Mouse (Mus musculus) hindbrain, embryonic 10.5 days (tissue): ENCODE measurements at regions not wholly inside any gene's neighbourhood (a gene's known extent, or its start where the extent isn't known, plus 50 kb on each side); places are given as distances from the start of the nearest gene placed in this dataset.

Source experiments
- DNase-seq: peaks from one replicate; pipeline ENCODE4 v3.0.0-alpha.2; 2017; ENCODE audit warnings: low spot score
- H3K27ac ChIP-seq: fragments of 300-500 bp; sonication (generic); 2 replicates; pipeline ENCODE4 v1.5.1; 2016; ENCODE audit warnings: mild to moderate bottlenecking, moderate library complexity
- H3K27me3 ChIP-seq: fragments of 300-500 bp; sonication (generic); 2 replicates; pipeline ENCODE4 v1.6.1; 2016; ENCODE audit warnings: mild to moderate bottlenecking; ENCODE audit not compliant: poor library complexity, insufficient read depth, severe bottlenecking
- H3K36me3 ChIP-seq: fragments of 300-500 bp; sonication (generic); 2 replicates; pipeline ENCODE4 v1.6.1; 2016; ENCODE audit warnings: mild to moderate bottlenecking, moderate library complexity
- H3K4me1 ChIP-seq: fragments of 300-500 bp; sonication (generic); replicated peaks from 2 replicates; pipeline ENCODE4 v1.6.1; 2016; ENCODE audit warnings: mild to moderate bottlenecking
- H3K4me3 ChIP-seq: fragments of 300-500 bp; sonication (generic); 2 replicates; pipeline ENCODE4 v1.5.1; 2016; ENCODE audit warnings: mild to moderate bottlenecking, moderate library complexity
- H3K9me3 ChIP-seq: fragments of 300-500 bp; sonication (generic); 2 replicates; pipeline ENCODE4 v1.6.1; 2016; ENCODE audit warnings: mild to moderate bottlenecking, moderate library complexity
- WGBS: fragments of 180-500 bp; shearing (Covaris S2); methylation state at CpG from one replicate; pipeline ENCODE4 v1.1.7; 2016; 5-methylcytosine and 5-hydroxymethylcytosine counted together

DNA sequence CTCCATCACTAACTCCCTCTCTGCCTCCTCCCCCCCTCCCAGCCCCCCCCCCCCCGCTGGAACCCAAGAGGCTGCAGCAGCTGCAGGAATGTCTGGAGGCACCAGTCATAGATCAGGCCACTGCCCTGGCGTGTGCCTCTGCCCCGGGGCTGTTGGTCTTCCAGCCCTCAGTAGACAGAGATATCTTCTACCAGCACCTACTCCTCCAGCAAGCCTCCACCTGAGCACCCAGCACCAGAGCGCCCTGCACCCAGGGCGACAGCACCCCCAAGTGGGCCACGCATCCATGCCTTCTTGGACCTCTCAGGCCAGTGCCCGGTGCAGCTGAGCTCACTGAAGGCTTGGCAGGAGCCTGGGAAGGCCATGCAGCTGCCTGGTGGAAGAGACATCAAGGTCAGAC, 936.5 kb downstream of the Diaph3 start:
- 84% methylated on average over 6 of the region's 7 CpGs for WGBS
- Histone ChIP-seq H3K9me3 (no peaks in the 10 kb centered on the region), H3K36me3 (no peaks in the 10 kb centered on the region), H3K27me3 (no peaks in the 10 kb centered on the region), H3K27ac (no peak overlapping the region), H3K4me3 (no peak overlapping the region), H3K4me1 (no peaks in the 10 kb centered on the region)
- no peak for DNase-seq

DNA sequence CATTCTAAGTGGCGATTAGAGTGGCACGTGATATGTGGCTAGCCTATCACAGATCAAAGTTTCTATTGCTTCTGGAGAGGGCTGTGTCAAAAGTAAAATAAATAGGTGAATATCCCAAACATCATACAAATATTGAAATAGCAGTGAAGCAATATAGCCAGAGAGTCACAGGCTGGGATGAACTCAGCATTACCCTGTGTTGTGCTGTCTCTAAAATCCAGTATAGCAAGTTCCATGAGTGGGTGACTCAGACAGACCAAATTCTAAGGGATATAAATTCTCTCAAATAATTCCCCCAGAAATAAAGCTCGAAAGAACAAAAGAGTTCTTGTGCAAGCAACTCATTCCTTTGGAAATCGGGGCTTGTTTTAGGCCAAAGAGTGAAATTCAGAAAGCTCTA, 943.2 kb downstream of the Diaph3 start:
- WGBS: 91% methylated on average over 4 of the region's 4 CpGs
- Histone ChIP-seq H3K9me3 (no peaks in the 10 kb centered on the region), H3K27ac (no peak overlapping the region), H3K4me1 (no peaks in the 10 kb centered on the region), H3K4me3 (no peak overlapping the region), H3K27me3 (no peaks in the 10 kb centered on the region), H3K36me3 (no peaks in the 10 kb centered on the region)
- no peak for DNase-seq

DNA sequence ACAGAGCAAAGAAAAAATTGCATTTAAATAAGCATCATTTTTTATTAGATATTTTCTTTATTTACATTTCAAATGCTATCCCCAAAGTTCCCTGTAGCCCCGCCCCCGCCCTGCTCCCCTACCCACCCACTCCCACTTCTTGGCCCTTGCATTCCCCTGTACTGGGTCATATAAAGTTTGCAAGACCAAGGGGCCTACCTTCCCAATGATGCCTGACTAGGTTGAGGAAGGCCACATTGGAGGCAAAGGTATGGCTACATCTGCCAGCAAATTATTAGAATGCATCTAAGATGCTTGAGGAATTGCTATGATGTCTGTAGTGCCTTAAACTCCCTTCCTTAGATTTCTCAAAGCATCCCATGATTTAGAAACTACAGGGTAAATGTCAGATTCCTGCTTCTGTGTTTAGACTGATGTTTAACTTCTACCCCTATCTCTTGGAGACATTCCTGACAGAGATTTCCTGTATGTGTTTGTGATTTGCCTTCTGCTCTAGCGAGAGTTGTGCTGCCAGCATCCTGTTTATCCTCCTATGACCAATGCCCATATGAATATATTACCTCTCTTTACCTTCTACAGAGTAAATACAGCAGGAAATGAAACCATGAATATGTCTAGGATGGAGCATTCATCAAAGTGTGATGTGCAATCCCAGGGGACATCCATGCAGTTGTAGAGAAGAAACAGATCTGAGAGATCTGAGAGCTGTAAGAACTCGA, 956.2 kb downstream of the Diaph3 start:
- Histone ChIP-seq H3K9me3 (no peaks in the 10 kb centered on the region), H3K27me3 (no peaks in the 10 kb centered on the region), H3K4me3 (no peak overlapping the region), H3K4me1 (no peaks in the 10 kb centered on the region), H3K36me3 (no peaks in the 10 kb centered on the region), H3K27ac (no peak overlapping the region)
- WGBS: 82% methylated on average over 4 of the region's 4 CpGs
- DNase-seq: no peak

DNA sequence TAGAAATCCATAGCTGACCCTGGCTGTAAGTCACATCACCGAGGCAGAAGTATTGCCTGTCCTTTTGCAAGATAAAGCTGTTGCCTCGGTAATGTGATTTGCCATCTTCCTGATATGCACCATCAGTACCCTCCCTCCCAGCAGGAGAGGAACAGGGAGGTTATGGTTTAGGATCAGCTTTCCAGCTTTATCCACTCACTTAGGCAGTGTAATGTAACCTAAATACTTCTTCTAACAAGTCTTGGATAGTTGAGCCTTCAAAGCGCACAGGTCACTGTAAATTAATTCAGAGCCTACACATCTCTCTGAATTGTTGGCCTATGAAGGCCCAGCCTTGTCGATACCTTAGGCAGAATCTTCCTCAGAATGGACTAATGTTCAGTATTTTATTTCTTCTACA, 962.5 kb downstream of the Diaph3 start:
- H3K27ac ChIP-seq: no peak overlapping the region
- H3K4me1 ChIP-seq: no peaks in the 10 kb centered on the region
- 84% methylated on average over 4 of the region's 4 CpGs for WGBS
- H3K4me3 ChIP-seq: no peak overlapping the region
- no peaks in the 10 kb centered on the region for H3K36me3 ChIP-seq
- no peaks in the 10 kb centered on the region for H3K27me3 ChIP-seq
- no peak for DNase-seq
- no peaks in the 10 kb centered on the region for H3K9me3 ChIP-seq

DNA sequence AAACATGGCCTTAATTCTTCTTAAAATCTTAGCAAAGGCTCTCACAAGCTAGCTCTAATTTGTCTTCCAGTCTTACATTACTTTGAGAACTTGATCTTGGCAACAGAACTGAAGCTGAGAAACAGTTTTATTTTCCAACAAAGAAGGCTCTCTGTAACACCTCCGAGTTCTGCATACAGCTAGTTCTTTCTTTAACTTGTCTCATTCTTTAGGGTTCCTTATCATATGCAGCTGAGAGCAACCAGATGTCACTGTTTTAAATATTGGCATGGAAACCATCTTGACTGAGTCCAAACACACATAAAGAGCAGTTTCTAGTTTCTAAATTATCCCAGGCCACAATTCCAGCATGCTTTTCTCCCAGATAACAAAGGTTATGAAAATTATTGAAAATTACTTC, 969.9 kb downstream of the Diaph3 start:
- Histone ChIP-seq H3K27me3 (no peaks in the 10 kb centered on the region), H3K4me3 (no peak overlapping the region), H3K36me3 (no peaks in the 10 kb centered on the region), H3K27ac (no peak overlapping the region), H3K9me3 (no peaks in the 10 kb centered on the region), H3K4me1 (no peaks in the 10 kb centered on the region)
- 93% methylated on average over 1 of the region's 1 CpGs for WGBS
- no peak for DNase-seq

DNA sequence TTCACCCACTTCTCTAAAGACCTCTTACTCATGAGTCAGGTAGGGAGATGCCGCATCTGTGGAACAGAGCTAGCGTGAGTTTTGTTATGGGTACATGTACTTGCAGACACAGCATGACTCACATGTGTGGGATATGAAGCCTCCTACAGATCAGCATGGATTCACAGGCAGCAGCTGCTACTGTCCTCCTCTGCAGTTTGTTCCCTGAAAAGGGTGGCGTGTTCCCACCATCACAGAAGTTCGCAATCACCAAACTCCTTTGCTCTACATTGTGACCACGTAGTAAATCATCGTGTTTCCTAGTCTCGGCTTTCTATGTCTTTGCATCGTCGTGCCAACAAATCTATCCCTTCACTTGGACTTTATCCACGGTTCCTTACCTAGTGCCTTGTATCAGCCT, 981.9 kb downstream of the Diaph3 start:
- H3K9me3 ChIP-seq: no peaks in the 10 kb centered on the region
- DNase-seq: no peak
- H3K4me1 ChIP-seq: no peaks in the 10 kb centered on the region
- H3K27ac ChIP-seq: no peak overlapping the region
- H3K4me3 ChIP-seq: no peak overlapping the region
- no peaks in the 10 kb centered on the region for H3K27me3 ChIP-seq
- H3K36me3 ChIP-seq: no peaks in the 10 kb centered on the region
- WGBS: 93% methylated on average over 10 of the region's 10 CpGs

DNA sequence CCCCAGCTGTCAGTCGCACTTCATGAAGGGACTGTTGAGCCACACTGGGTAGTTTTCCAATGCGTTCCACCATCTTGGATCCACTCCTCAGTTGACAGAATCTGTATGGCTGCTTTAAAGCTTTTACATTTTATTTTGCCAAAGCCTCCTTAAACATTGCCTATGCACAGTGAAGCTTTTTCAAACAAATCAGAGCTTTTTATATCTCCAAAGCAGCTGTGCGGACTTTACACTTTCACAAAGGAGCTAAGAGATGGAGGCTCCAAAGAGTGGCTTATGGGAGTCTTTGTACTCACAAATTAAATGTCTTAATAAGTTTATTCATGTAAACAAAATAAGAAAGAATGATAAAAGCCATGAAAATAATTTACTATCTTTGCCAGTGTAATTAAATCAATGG, 986.3 kb downstream of the Diaph3 start:
- no peaks in the 10 kb centered on the region for H3K9me3 ChIP-seq
- no peaks in the 10 kb centered on the region for H3K36me3 ChIP-seq
- 88% methylated on average over 3 of the region's 3 CpGs for WGBS

DNA sequence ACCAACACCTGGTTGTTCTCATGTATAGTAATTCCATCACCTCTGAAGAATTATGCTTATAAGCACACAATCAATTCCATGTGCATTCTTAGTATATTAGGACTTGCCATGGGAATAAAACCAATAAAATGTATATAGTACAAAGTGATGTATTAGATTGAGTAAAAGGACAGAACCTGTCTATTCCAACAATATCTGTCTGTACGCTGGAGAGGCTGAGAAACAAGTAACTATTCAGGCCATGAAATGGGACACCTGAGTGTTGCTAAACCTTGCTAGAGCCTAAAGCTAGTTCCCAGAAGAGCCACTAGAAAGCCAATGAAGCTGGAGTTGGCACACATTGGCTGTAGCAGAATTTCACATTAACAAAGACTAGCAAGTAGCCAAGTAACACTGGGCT, 989.8 kb downstream of the Diaph3 start:
- Histone ChIP-seq H3K27ac (no peak overlapping the region), H3K36me3 (no peaks in the 10 kb centered on the region), H3K4me3 (no peak overlapping the region), H3K27me3 (no peaks in the 10 kb centered on the region), H3K9me3 (no peaks in the 10 kb centered on the region), H3K4me1 (no peaks in the 10 kb centered on the region)
- 88% methylated on average over 1 of the region's 1 CpGs for WGBS
- no peak for DNase-seq

More for the DNA sequence above, 986.3 kb downstream of the Diaph3 start:
- Histone ChIP-seq H3K4me3 (no peak overlapping the region), H3K27me3 (no peaks in the 10 kb centered on the region), H3K4me1 (no peaks in the 10 kb centered on the region), H3K27ac (no peak overlapping the region)
- DNase-seq: no peak

DNA sequence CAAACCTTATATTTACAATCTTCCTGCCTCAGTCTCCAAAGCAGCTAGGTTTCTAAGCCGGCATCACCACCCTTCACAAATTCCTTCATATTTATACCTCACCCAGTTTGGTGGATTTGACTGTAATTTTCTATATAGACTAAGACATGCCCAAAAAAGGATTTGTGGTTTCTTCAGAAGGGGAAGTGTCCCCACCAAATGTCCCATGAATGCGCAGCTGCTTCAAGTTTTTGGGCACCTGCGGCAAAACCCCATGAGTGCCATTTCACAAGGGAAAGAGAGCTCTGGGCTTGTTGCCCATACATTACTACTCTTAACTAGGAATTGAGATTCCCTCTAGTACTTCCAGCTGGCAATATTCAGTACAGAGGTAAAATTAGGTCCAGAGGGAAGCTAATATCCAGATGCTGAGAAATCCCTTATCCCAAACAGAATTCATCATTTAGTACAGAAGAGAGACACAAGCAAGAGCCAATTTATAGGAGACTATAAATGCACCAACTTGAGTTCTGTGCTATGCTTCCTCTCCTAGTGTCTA, 990.6 kb downstream of the Diaph3 start:
- no peaks in the 10 kb centered on the region for H3K27me3 ChIP-seq
- 98% methylated on average over 3 of the region's 3 CpGs for WGBS
- no peaks in the 10 kb centered on the region for H3K4me1 ChIP-seq
- H3K36me3 ChIP-seq: no peaks in the 10 kb centered on the region
- DNase-seq: no peak
- no peaks in the 10 kb centered on the region for H3K9me3 ChIP-seq
- no peak overlapping the region for H3K27ac ChIP-seq
- no peak overlapping the region for H3K4me3 ChIP-seq

DNA sequence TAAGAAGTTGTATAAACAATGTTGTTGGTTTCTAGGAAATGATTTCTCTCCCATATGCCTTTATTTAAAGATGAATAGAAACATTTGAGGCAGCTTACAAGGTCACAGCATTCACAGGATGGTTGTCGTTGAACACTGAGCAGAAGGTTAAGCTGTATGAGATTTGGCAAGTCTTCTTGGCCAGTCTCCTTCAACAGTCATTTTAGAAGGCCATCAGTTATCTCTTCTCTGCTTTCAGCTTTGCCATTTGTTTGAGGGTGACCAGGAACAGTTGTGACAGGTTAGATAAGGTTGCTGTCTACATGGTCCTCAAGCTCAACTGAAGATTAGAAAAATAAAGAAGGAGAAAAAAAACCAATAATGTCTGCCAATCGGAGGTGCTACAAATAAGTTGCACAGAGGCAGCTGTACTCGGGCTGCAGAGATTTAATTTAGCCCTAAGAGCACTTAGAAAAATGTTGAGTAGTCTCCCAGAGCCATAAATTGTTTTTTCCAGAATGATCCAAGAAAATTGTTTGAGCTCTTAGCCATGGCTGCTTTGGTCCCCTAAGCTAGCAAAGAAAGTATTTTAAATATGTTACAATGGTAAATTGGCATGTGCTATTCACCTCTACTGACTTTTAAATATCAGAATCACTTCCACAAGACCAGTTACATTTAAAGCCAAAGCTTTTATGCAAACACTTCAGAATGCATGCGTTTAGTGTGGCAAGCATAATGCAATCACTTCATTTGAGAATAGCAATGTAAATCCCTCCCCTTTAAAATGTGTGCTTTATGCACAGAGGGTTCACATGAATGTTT, 1025.6 kb downstream of the Diaph3 start:
- Histone ChIP-seq H3K4me1 (no peaks in the 10 kb centered on the region), H3K27me3 (no peaks in the 10 kb centered on the region), H3K9me3 (no peaks in the 10 kb centered on the region), H3K27ac (no peak overlapping the region), H3K36me3 (no peaks in the 10 kb centered on the region), H3K4me3 (no peak overlapping the region)
- WGBS: 84% methylated on average over 4 of the region's 4 CpGs
- DNase-seq: no peak

DNA sequence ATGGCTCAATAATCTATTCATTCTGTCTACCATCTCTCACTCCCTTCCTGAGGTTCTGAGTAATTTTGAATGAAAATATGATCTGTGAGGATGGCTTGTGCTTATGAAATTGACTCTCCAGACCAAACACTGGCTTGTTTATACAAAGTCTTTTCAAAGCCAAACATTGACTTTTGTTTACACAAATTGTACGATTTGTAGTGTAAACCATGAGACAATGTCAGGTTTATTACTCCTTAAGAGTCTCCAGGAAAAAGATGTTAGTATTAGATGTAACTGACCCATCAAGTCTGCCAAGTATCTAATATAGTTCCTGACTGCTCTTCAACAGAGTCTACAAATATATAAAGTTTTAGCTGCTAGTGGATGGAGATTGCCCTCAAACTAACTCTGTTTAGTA, 1039.5 kb downstream of the Diaph3 start:
- H3K27me3 ChIP-seq: no peaks in the 10 kb centered on the region
- no peaks in the 10 kb centered on the region for H3K4me1 ChIP-seq
- no peak for DNase-seq
- H3K27ac ChIP-seq: no peak overlapping the region
- no peaks in the 10 kb centered on the region for H3K36me3 ChIP-seq
- WGBS: 84% methylated on average over 1 of the region's 1 CpGs
- no peak overlapping the region for H3K4me3 ChIP-seq
- no peaks in the 10 kb centered on the region for H3K9me3 ChIP-seq

DNA sequence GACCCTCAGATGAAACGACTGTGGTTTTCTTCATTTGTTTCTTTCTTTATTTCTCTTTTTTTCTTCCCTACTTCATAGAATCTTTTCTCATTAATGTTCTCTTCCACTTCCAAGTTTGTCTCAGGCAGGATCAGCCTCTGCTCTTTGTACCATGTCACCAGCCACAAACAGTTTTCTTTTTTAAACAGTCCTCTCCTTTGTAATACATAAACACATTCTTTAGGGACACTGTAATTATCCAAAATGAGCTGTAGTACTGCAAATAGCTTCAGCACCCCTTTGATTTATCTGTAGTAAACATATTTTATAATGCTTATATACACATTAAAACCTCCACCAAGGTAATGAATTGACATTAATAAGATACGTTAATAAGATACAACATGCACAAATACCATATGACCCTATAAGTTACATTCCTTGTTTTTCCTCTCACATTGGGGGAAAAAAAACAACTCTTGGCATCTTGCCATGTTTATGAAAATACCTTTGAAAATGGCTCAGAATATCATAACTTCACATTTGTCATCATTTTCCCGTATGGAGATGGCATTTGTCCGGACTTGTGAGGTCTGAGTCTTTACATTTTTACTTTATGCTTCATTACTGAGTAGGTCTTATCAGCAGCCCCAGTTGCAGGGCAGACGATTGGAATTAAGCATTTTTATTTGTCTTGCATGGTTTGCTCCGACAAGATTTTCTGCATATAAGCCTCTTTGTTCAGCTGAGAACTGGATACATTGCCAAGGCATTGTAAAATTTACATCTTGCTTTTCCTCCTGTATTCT, 1070.5 kb downstream of the Diaph3 start:
- Histone ChIP-seq H3K9me3 (no peaks in the 10 kb centered on the region), H3K4me3 (no peak overlapping the region), H3K27ac (no peak overlapping the region), H3K27me3 (no peaks in the 10 kb centered on the region), H3K4me1 (no peaks in the 10 kb centered on the region), H3K36me3 (no peaks in the 10 kb centered on the region)
- 88% methylated on average over 6 of the region's 6 CpGs for WGBS
- no peak for DNase-seq

DNA sequence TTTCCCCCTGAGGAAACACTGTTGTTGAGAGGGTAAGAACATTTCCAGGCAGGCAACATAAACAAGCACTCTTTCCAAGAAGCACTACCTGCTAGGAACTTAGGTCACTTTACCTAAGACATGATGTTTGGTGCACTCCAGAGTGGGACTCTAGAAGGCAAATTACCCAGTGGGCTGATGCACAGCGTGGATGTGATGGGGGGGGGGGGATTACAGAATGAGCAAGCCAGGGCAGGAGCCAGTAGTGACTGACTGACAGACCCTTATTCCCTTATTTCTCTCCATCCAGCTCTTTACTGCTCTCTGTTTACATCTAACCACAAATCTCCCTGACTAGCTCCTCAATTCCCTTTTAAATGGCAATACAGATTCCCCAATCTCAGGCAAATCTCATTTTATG, 1071.7 kb downstream of the Diaph3 start:
- 58% methylated on average over 1 of the region's 1 CpGs for WGBS
- no peak for DNase-seq

More for the DNA sequence above, 1071.7 kb downstream of the Diaph3 start:
- Histone ChIP-seq H3K4me1 (no peaks in the 10 kb centered on the region), H3K4me3 (no peak overlapping the region), H3K27me3 (no peaks in the 10 kb centered on the region), H3K9me3 (no peaks in the 10 kb centered on the region), H3K36me3 (no peaks in the 10 kb centered on the region), H3K27ac (no peak overlapping the region)
